Mouse (Mus musculus) kidney, postnatal 10 days (tissue): ENCODE results near the gene Tktl2.
A peak's percentile ranks its signal among the peaks of the same experiment; 100 is the strongest.

ENCODE experiments used
- DNase-seq: peaks from one replicate; pipeline ENCODE4 v3.0.0; 2021; ENCODE audit warnings: mixed read lengths

Gene Tktl2

DNA sequence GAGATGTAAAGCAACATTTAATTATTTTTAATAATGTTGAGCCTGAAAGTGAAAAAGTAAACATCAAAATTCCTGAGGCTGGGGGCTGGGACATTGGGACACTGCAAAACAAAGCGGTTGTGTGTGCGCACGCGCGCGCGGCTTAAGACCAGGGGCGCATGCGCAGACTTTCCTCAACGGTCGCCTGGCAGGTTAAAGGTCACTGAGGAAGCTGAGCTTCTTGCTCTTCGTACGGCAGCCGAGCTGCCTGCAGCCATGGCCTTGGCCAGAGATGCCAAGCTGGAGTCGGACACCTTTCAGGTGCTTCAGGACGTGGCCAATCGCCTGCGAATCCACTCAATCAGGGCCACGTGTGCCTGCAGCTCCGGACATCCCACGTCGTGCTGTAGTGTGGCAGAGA lies at the start of gene Tktl2:
Tktl2 (plus strand) TSS at position 220 of the 400 bp plus-strand sequence.
- DNase-seq = no peak

DNA sequence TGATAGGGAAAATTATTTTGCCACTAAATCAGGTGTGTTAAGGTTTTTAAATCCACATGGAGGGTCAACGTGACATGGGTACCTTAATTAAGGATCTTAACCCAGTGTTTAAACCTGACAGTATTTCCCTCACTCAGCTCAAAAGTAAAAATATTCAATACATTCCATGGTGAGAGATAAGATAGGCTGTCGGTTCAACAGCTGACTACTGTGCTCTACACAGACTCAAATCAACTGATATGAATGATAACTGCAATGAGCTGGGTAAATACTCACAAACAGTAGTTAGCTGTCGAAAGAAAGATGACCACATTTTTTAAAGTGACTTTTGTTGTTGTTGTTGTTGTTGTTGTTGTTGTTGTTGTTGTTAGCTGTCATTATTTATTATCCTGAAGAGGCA lies 41.7 kb upstream of the Tktl2 start:
- no peak for DNase-seq

DNA sequence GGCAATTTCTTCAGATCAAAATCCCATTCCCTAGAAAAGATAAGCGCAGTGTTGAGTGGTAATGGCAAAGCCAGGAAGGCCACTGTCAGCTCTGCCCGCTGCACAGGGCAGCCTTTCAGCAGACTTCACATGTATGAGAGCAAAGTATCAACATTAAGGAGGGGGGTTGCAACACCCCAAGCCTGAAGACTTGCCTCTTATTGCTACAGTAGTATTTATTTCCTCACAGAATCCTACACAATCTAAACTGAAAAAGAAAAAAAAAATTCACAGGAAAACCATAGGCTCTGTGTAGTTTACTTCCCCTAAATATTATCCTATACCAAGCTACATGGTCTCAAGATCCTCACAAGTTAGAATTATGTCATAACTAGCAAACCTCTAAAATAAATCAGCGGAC lies 34.7 kb upstream of the Tktl2 start:
- DNase-seq = no peak

DNA sequence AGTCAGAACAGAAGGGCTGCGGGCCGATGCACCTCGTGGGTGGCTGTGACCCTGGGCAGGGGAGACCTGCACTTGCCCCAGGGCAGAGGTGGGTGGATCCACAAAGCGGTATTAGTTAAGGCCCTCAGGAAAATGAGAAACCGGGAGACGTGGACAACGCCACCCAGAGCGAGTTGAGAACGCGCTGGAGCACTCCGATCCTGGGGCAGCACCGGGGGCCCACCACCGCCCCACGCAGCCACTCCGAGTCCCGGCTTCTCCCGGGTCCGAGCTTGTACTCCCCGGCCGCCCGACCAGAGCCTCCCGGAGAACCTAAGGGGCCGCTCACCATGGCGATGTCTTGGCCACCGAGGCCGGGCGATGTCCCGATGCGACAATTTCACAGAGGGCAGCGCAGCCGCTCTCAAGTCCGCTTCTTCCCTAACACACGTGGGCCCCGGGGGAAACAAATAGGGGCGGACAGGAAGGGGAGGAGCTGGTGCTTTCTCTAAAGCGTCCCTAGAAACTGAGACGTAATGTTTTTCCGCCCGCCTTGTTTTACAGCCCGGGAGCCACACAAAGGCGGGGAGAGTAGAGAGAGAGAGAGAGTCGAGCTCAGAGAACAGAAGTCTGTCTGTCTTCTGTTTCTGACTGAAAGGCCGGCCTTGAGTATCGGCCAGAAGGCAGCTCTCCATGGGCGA lies 25.3 kb upstream of the Tktl2 start, which contains the start of gene Tma16:
Tma16 (minus strand) TSS at position 447 of the 680 bp plus-strand sequence.
- peak; percentile 84 for DNase-seq

DNA sequence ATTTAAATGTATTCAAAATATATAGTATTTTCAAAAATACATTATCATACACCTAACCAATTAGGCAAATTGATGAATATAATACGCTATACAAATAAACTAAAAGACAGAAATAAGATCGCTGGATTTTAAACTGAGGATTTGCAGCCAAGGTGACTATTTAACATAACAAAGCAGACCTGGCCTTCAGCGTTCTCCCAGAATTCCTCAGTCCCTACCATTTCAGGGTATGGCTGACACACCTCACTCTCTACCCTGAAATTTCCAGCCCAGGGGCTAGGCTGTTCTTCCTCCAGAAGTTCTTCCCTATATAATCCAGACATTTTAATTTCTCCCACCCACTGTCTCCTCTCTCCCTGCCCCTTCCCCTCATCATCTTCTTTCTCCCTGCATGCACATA lies 23.0 kb upstream of the Tktl2 start:
- no peak for DNase-seq

DNA sequence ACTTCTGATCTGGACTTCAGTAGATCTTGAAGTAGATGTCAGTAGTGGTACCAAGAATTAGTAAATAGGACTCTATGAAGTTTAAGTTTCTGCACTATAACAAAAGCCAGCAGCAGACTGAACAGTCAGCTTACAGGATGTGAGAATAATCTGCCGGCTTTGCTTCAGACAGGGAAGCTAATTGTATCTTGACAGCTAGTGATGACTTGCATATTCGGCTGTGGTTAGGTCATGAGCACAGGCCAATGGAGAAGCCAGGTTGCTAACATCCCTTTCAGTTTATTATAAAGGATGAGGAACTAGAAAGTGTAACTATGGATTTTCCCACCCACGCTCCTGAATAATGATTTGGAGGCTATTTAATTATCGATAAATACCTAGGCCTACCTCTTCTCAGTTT lies 20.9 kb upstream of the Tktl2 start:
- DNase-seq = no peak

DNA sequence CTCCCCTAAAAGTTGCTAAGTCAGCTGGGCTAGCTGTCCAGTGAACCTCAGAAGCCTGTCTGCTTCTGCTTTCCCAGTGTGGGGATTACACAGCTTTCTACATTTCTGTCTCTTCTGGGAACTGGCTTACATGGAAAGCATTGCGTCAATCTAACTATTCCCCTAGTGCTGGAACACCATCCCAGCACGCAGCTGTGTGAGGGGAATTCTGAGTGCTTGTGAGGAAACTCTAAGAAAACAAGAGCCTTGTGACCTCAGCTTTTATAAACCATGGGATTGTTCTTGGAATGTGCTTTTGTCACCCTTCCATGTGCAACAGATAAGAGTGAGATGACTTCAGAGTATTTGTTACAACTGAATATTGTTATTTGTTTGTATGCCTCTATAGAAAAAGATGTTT lies 17.1 kb upstream of the Tktl2 start:
- no peak for DNase-seq

DNA sequence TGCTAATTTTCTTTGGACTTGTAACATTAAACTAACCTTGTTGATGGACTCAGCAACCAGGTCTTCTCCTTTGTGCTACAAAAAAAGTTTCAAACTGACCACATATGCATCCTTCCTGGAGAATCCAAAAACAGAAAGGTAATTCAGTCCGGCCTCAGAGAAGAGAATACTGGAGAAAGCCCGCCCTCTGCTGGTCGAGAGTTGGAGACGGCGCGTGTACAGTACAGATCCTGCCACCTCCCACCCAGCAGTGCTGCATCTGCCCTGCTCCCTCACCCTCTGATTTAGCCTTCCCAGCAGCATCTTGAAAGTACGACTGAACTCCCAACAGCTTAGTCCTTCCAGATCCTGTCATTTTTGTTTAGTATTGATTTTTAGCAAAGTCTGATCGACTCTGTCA lies 15.8 kb upstream of the Tktl2 start:
- DNase-seq = peak; percentile 87

DNA sequence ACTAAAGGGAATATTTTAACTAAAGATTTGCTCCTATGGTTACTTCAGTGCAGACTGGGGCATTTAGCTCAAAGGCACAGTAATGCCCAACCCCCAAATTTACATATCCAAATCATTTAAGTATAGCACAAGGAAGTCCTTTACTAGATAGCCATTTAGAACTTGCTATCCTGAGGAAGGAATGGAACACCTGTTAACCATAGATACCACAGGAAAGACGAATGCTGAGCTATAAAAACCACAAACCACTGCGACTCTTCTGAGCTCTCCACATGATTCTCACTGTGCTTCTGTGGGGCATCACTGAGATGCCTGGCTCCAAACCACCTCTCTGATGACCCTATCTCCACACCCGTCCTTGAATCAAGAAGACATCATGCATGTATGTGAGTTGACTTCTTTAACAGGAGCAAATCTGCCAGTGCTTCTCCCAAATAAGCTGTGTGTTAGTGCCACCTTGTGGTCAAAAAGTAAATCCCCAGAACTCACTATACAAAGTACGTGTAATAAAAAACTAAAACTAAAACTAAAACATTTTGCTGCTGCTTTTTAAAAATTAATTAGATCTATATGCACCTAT lies 14.5 kb upstream of the Tktl2 start:
- DNase-seq = peak; percentile 42

DNA sequence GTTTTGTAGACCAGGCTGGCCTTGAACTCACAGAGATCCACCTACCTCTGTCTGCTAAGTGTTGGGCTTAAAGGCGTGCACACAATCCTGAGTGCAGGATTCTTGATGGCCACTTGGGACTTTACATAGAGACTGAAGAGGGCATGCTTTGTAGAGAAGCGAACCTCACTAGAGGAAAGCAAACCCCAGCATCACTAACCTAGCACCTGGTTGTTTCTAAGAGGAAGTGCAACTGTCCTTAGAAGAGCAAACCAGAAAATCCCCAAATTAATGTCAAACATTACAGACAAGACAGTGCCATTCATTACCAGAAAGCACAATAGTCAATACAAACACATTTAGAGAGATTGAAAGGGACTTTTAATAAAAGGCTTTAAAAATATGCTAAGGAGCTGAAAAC lies 8.2 kb upstream of the Tktl2 start:
- DNase-seq = no peak

DNA sequence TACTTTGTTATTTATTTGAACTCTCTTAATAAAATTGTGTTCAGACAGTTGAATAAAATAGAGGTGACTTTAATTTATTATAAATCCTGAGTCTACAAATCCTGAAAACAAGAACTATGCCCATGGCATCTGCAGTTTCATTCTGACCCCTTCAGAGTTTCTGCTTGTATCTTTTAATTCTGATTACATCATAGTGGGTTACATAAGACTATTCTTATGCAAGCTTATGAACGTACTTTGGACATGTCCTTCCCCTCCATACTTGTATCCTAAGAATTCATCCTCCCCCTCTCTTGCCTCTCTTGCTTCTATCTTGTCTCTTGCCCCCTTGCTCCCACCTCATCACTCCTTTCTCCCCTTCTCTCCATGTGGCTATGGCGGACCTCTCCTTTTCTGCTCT lies 7.6 kb downstream of the Tktl2 start:
- DNase-seq = no peak

DNA sequence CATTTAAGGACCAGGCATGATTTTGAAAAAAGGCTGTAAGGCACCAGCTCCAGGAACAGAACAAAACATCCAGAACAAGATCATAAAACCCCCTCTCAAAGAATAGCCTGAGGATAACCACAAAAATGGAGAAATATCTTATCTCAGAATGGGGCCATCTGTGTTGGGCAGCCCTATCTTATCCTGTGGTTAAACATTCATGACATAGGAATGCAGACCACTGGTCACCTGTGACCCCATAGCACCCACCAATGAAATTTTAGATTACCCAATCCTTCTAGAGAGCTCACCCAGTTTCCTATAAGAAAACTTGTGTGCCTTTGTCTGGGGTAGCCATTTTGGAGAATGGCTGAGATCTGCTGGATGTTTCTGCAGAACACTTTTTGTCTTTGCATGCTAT lies 9.0 kb downstream of the Tktl2 start:
- no peak for DNase-seq

DNA sequence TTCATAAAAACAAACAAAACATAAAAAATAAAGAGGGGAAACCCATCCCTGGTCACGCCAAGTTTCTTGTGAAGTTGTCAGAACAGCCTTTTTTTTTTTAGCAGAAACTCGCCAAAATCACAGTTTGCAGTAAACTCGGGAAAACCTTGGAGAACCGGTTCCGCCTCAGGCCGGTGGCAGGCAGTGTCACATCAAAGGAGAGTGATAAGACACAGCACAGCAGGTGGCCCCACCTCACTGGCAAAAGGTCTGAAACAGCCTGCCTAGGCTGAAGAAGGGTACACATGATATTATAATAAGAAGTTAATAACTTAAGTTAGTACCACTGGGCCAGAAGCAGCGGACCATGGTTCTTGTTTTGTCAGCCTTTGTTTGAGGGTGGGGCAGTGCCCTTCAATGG lies 38.5 kb downstream of the Tktl2 start:
- DNase-seq = no peak
